Mouse (Mus musculus) right cerebral cortex, postnatal 10 days (tissue): ENCODE results near the gene Mrps14.

Experiments
- DNase-seq, 2 experiments: peaks; one replicate each; pipeline ENCODE4 v3.0.0; 2021; ENCODE audit warnings: low spot score in 2 of 2

Mrps14 gene

DNA sequence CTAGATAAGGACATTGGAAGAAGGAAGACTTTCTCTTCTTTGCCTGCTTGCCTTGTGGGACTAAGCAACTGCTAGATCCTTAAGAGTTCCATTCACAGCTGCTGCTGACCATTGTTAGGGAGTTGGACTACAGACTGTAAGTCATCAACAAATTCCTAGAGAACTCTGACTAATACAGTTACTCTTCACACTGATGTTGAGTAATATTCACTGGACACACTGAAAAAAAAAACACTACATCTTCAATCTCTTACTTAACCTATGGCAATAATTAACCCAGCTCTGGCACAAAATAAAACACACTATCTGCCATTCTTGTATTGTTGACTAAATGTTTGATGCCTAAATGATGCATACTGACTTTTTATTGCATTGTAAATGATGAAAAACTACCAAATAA, 32.8 kb downstream of the Mrps14 start:
- no peak for DNase-seq

DNA sequence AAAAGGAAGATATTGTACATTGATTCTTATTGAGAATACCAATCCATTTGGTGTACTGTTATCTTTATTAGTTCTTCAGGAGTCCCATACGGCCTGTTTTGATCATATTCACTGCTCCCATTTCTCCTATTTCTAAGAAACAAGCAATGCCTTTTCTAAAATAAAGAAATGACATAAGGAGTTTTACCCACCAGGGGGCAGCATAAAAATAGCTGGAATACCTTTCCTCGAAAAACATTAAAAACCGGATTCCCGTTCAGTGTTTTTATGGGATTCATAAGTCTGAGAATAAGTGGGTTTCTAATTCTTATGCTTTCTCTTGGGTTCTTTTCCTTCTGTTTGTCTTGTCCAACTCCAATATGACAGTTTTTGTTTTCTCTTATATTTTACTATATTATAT, 36.0 kb downstream of the Mrps14 start:
- no peak for DNase-seq

DNA sequence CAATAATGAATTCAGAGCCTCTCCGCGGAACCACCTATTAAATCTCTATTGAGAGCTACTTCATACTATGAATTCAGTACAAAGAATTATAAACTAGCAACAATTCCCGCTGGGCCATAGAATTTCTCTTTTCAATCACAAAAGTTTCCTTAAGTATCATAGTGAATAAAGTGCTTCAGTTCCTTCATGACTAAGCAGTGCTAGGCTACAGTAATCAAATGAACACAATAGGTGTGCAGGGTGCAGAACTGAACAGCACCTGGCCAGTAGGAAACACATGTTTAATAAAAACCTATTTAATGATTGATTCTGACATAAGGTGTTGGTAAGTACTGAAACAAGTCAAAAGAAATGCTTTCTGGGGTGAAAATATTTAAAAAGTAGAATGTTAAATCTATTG, 37.1 kb downstream of the Mrps14 start:
- DNase-seq, result no peak

DNA sequence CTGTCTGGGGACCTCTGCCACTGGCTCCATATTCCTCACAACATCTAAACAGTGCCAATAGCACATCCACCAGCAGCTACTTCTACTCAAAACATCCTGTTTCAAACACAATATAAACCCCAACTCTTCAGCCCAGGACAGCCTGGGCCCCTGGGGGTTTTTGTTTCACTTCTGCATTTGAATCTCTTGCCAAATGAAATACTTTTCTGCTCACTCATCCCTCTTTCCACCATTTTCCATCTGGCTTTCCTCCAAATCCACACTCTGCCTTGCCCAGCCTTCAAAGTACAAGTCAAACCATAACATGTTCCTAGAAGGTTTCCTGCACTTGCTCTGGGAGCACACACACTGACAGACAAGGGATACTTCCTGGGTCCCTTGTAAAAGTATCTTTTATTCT, 38.9 kb downstream of the Mrps14 start:
- DNase-seq, result no peak

DNA sequence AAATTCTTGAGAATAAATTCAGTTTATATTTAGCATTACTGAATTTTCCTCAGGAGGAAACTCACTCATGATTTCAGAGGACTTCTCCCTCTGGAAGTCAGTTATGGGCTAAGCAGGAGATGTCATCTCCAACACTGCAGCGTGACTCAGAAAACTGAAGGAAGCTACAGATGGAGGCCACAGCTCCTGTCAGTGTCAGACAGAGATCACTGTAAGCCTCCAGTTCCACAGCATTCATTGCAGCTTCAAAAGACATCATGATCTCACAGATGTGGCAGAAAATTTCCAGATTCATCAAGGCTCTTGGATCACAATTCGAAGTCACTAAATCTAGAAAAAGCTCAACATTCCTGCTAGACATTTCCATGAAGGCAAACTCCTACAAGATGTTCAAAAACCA, 43.0 kb downstream of the Mrps14 start:
- DNase-seq, result no peak

DNA sequence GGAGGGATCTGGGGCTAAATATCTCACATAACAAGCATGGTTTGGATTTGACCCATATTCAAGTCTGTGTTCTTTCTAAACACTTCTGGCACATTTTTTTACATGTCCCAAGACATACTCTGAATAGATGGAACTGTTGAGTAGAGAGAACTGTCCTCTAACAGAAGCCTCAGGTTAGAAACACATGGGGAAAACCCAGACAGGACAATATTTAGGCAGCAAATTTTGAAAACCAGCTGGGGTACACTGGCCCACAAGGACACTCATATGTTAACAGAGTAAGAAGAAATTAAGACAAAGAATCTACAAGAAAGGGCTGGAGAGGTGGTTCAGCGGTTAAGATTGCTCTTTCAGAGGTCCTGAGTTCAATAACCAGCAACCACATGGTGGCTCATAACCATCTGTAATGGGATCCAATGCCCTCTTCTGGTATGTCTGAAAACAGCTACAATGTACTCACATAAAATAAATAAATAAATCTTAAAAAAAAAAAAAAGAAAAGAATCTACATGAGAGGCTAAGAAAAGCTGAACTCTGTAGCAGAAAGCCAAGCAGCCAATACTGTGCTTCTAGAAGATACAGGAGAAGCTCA, 43.9 kb downstream of the Mrps14 start:
- no peak for DNase-seq

DNA sequence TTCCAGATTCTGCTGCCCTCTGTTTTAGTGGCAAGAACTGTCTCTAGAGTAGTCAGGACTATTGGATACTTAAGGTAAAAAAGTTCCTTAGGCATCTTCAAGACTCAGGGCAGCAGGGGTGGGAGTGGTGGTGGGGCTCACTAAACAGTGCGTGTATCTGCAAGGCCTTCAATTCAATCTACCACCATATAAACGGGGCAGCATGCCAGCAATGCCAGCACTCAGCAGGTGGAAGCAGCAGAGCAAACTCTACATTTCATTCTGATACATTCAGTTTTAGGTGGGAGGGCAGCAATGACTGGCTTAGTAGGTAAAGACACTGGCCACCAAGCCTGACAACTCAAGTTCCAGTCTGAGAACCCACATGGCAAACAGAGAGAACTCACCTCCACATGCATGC, 45.1 kb downstream of the Mrps14 start:
- no peak for DNase-seq

DNA sequence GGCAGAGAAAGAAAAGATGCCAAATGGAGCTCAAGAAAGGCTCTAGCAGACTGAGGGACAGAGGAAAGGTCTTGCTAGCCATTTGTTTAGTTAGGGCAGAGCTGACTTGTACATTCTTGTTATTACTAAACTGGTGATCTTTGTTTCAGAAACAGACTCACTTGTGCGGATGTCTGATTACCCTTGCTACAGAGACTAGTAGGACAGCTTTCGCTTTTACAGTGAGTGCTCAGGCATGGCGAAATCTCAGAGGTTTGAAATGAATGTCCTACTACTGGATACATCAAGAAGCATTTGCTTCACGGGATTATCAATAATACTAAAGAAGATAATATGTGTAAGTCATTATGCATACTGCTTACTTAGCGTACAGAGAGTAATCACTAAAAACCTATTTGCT, 49.7 kb downstream of the Mrps14 start:
- DNase-seq, result no peak

DNA sequence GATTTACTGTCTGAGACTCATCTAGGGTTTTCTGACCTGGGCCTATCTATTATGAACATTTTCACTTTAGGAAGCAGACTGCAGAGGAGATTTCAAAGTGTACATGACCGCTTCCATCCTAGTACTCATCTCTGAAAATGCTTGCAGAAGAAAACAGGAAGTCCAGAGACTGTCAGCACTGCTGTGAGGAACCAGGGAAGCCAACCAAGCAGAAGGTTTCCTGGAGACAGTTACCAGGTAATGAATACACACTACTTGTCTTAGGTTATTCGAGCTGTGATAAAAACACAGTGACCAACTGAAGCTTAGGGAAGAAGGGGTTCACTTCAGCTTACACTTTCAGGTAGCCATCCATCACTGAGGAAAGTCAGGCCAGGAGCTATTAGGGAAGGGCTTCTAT, 50.9 kb downstream of the Mrps14 start:
- DNase-seq, result no peak

DNA sequence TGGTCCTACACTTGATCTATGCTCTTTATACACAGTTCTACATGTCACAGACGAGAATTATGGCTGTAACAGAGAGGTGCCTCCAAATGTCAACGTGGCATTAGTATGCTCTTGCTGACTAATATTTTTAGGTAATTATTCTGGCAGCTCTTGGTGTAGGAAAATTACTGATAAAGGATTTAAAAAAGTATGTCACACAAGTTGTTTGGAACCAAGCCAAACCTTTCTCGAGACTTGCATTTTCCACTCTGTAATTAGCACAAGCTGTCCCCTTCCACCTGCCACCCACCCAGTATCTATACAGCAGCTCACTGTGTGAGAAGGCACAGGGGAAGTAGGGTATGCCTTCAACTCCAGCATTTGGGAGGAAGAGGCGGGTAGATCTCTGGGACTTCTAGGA, 51.8 kb downstream of the Mrps14 start:
- DNase-seq, result peak in 1 of 2 experiments; percentile 37

DNA sequence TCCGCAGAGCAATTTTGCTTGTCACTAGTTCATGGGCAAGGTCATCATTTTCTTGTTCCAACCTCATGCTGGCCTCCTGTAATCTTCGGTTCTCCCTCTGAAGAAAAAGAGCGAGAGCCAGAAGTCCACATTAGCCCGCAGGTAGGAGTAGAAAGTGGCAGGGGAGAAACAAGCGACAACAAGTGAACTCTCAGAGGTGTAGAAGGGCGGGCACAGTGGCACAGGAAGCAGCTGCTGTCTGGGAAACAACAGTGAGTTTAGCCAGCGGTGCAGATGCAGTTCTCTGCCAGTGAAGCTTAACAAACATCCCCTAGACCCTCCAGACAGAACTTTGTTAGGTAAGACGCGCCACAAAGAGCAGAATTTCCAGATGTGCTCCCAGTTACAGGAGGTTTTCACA, 52.5 kb downstream of the Mrps14 start:
- DNase-seq, result no peak

DNA sequence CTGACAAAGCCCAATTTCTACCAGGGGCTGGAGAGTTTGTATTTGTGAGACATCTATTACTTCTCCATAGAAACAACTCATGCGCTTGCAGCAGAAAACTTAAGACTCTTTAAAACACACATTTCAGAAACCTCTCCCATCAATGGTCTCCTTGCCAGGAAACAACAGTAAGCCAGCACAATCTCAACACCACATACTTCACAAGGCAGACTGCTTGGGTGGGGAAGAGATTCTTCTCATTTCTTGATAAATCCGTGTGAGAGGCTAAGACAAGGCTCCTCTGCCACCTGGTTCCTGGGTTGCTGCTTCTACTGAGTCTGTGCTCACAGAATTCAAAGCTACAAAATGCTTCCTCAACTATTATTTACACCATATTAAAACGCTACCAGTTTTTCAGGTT, 54.8 kb downstream of the Mrps14 start:
- no peak for DNase-seq

DNA sequence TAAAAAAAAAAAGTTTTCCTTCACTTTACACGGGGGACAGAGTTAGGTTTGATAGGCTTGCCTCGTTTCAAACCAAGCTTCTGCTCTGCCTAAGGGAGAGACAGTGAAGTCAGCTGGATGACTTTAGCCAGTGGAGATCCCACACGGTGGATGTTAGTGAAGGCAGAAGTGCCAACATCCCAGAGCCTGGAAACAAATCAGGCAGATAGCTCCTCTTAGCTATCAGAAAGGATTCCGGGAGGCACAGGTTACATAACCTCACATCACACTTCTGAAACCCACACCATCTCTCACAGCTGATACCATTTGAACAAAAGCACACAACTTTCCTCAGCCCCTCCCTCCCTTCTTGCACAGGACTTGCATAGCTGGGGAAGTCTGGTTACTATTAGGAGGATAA, 55.8 kb downstream of the Mrps14 start:
- no peak for DNase-seq

DNA sequence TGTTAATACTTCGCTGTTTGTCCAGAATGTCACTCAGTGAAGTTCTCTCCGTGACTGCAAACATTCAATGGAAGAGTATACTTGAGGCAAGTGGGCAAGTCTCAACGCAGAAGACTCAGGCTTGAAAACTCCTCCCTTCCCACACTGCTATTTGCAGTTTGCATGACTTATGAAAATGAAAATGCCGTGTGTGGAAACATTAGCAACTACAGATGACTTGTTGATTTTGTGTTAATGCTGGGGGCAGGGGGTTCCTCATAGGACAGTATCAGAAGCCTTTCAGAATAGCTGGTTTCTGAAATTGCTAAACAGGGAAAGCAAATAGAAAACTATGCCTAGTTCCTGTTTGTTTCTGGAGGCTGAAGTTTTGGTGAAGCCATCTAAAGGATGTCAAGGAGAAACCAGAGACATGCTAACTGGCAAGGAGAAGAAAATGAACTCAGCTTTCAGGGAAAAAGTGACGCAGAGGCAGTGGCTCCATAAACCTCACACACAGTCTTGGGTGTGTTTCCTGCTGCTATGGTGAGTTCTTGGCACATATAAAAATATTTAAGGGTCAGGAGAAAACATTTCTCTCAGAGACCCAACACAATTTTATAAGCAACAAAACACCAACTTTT, 56.5 kb downstream of the Mrps14 start:
- no peak for DNase-seq
